Mouse (Mus musculus) spleen, postnatal 36 days (tissue): ENCODE results near the gene Creb5.

Experiments used
- DNase-seq, 2 experiments: peaks; one replicate each; pipeline ENCODE4 v3.0.0; 2022; ENCODE audit warnings: low spot score in 2 of 2, mixed read lengths in 1 of 2

Creb5 gene

DNA sequence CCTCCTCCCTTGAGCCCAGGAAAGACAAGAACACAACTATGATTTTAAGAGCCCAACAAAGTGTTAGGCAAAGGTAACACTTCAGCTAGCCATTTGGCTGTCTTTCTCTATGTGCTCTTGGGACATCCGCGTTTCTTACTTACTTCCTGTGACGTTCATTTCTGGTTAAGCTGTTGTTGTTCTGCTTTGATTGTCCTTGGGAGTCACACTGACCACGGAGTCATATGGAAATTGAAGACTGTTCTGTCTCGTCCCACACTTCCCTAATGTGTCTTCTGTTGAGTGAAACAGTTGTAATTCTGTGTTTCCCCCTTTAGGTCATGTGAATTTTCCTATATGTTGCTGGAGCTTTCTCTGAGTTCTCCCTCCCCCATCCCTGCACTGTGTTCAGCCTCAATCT is 305.2 kb downstream of the Creb5 start:
- no peak for DNase-seq

DNA sequence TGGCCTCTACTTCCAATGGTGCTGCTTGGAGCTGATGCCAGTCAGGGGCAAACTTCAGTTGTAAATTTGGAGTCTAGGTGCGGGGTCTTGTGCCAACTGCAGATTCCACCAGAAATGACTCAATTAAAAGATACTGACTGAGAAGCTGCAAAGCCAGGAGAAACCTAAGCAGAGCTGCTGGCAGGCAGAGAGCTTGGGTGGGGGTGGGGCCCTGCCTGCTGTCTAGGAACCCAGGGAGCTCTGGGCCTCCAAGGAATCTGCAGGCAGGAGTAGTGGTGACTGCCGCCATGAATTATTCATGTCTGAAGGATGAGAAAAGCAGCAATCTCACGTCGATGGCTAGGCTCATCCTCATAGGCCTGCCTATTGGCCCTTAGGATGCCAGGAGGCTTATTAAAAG is 306.5 kb downstream of the Creb5 start:
- DNase-seq, result no peak

DNA sequence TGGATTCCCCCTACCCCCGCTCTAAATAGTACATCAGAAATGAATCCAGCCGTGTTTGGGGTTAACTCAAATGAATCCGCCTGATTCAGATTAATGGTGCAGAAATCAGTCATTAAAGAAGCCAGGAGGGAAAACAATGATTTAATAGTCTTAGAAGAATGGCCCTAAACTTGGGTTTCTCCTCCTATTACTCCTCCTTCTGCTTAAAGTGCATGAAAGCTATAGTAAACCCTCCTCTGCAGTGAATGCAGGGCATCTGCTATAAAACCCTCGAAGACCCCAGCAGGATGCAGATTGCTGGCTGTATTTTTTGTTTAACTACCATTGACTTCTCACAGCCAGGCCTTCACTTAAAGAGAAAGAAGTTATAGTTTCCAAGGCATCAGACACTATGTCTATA is 307.2 kb downstream of the Creb5 start:
- DNase-seq, result no peak

DNA sequence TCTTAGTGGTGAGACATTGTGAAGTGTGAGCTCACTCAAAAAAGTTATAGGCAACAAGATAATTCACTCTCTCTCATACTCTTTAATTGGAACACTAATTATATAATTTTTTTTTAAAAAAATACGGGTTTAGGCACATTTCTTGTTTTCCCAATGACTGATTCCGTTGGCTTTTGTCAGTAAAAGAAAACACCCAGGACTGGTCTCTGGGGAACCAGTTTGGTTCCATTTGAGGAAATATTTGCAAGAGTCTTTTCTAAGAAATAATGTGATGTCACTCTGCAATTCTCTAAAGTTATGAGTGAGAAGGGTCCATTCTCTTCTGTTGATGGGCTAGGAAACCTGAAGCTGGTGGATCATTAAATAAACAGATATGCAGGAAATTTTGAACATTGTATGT is 309.3 kb downstream of the Creb5 start:
- no peak for DNase-seq

DNA sequence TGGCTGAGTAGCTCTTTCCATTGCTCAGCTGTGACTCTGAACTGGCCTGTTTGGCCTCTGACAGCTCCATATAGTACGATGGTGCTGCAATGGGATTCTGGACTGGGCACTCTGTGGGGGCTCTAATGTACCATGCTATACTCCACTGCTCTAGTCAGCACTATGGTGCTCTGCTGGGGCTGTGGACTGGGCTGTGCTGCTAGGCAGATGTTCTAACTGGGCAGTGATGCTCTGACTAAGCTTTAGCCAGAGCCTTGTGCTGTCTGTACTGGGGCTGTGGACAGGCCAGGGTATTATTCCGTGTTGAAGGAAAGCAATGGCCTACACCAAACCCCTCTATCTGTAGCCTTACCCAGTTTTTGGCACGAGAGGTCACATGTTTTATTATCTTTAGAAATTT is 316.0 kb downstream of the Creb5 start:
- DNase-seq, result no peak

DNA sequence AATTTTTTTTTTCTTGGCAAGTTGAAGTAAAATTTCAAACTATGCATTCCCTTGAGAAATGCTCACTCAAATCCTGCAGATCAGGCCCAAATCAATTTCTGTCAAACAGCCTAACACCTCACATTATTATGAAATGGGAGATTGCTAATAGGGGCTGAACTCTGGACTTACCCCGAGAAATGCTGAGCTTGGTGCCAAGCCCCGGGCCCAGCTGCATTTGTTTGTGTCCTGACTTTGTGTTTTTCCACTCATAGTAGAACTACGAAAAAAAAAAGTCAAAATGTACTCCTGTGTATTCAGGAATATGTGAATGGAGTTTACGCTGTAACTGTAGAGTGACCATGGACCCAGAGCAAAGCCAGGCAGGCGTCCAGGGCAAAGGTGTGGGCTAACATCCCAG is 316.6 kb downstream of the Creb5 start:
- DNase-seq, result no peak

DNA sequence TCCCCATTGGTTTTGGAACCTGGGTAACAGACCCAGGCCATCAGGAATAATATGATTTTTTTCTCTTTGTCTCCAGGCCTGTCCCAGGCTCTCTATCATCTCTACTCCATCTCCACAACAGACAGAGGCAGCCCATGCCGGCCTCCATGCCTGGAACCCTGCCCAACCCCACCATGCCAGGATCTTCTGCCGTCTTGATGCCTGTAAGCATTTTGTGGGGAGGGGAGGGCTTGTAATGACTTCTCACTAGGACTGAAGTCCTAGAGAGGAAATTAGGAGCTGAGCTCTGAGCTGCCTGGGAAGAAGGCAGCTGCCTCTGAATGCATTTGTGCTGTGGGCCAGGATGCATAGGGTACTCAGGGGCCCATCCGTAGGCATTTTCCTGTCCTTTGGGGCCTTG is 317.3 kb downstream of the Creb5 start:
- DNase-seq, result no peak

DNA sequence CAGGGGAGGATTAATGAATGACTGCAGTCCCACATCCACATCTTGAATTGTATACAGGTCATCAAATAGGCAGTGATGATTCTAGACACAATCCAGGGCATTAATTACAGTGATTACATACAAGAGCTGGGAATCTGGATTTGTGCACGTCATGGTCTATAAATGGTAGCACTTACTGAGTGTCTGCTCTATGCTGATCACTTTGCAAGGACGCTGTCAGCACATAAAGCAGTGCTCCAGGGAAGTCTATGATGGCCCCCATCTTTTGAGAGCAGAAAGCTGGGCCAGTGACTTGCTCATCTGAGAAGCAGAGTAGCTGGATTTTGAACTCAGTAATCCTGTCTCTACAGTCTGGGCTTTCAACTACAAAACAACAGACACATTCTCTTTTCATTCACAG is 318.1 kb downstream of the Creb5 start:
- no peak for DNase-seq

DNA sequence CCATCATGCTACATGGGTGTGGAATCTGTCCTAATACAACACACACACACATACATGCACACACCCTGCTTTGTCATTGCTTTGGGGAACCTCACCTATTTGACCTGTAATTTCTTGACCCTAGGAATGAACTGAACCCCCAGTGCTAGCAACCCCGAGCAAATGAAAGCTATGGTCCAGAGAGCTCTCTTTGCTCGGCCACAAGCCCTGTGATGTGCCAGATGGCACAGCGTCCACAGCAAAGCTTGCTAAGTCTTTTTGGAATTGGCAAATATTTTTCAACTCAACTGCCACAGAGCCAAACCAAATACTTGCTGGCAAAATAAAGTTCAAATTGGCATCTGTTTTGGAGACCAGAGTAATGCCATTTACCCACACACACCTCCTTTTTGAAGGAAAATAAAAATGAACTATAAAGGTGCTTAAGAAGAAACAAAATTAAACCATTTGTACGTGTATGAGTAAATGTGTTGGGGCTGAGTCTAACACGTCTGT is 324.4 kb downstream of the Creb5 start:
- DNase-seq, result no peak

DNA sequence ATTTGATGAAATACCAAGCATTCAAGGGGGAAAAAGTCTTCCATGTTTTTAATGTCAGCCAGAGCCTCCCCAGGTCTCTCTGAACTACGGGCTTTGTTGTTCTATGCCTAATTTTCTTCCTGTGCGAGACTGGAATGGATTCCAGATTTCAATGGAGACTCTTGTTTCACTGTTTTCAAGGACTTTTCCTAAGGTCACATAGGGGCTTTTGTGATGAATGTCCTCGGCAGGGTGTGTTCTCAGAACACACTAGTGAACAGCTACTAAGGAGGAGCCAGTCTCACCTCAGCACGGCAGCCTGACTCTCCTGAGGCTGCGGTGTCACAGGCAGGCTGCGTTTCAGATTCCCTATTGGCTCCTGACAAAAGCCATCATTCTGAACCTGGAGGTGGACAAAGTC is 325.6 kb downstream of the Creb5 start:
- DNase-seq, result no peak

DNA sequence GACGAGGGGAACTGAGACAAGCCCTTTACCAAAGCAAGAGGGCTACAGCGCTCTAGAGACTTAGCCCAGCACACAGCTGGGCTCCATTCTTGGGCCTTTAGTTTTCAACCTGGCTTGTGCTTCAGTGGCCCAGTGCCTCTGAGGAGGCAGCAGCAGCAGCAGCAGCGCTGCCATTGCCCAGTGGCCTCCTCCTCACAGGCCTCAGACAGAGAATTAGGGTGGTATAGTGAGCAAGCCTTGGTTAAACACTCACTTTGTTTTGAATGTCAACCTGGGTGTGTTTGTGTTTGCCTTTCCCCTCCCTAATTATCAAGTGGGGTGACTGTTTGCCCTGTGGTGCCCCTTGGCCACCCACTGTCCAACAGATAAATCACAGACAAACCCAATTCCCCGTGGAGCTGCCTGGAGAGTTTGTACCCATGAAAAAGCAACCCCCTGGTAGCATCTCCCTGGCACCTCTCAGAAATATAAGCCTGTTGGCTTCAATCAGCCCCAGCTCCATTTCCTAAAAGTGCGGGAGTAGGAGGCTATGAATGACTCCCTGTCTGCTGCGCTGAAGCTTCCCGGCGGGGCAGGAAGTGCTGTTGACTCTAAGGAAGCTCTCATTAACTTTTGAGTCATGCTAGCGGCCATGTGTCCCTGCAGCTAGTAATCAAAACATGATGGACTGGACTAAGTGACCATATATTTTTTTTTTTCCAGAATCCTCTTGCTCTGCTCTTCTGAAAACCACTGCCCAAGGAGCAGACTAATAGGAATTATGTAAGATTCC is 328.6 kb downstream of the Creb5 start:
- DNase-seq, result no peak

DNA sequence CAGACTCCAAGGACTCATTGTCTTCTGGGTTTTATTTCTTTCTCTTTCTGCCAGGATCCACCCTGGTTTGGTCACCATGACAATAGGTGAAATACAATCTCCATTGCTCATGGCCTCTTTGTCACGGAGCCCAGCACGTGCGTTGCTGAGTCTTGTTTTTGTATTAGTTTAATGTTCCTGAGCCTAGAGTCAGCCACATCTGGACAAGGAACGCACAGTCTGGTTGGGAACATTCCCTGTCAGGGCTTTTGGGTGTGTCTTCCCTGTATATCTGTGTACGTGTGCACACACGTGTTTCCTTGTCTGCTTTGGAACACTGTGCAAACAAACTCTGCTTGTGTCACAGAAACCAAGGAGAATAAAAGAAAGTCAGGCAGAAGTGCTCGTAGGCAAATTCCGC is 331.1 kb downstream of the Creb5 start:
- no peak for DNase-seq

DNA sequence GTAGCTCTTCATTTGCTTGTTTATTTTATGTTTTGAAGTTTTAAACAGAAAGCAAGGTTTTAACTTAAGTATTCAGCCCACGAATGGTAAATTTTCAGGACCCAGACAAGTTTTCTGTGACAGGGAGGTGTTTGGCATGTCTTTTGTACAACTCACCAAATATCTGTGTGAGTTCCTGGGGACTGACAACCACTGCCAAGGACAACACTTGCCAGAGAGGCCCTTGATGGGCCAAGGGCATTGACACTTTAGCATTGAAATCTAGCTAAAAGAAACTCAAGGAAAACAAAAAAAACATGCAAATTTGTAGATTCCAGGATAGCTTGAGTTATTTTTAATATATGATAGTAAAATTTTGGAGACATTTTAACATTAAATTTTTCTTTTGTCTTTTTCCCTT is 332.6 kb downstream of the Creb5 start:
- no peak for DNase-seq

DNA sequence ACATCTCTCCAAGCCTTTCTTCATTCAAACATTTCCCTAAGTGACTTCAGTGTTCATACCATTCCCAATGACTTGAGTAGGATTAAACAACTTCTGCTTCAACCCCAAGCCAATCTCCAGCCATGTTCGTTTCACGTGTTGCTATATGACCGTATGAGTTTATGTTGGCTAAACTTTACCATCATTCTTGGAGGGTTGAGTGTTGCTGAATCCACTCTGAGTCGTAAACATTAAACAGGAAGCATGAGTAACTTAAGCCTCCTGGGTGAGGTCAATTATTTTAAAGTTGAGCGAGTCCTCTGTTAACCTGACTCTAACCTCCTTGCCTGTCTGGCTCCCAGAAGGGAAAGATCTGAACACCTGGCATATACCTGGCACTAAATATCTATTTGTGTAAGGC is 334.2 kb downstream of the Creb5 start:
- DNase-seq, result no peak

DNA sequence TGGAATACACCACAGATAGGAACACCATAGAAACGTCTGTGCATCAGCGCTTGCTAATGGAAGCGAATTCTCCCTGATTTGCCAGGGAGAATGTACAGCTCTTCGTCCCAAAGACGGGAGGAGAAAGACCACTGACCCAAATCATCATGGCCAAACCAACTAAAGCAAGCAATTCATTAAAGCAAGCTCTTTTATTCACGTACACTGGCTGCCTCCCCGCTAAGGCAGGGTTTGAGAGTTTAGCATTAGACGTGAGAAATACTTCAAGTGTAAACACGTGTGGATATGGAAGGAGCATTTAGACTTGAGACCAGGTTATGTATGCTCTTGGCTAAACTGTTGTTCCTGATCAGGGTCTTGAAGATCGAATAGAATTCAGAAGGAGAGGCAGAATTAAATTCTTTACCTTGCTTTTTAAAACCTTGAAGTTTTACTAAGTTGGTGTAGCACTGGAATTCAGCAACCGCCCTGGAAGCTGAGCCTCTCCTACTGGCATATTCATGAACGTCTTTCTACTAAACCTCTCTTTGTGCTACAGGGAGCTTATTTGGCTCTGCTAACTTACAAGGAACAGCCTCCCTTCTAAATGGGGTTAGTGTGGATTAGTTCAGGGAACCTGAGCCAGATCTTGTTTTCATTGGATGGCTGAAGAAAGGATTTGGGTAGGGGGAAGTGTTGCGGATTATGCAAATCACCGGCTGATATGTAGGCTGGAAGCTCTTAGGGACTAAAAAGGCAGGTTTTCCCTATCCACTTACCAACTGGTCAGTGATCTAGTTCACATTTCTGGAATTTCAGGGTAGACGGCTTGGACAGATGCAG is 337.6 kb downstream of the Creb5 start:
- DNase-seq, result no peak

DNA sequence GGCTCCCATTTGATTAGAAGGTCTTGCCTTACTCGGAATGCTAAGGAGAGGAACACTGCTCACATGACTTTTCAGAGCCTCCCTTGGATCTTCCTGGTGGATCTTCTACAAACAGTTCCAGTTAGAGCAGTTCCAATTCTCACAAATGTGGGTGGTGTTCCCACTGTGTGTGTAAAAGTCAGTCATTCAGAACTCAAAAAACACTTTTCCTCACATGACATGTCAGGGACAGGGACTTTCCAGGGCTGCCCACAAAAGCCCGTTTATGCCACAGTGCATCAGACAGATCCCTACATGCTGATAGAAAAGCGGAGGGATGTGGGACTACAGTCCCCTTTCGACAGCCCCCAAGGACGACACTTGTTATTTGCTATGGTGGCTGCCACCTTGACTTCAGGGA is 339.0 kb downstream of the Creb5 start:
- no peak for DNase-seq

DNA sequence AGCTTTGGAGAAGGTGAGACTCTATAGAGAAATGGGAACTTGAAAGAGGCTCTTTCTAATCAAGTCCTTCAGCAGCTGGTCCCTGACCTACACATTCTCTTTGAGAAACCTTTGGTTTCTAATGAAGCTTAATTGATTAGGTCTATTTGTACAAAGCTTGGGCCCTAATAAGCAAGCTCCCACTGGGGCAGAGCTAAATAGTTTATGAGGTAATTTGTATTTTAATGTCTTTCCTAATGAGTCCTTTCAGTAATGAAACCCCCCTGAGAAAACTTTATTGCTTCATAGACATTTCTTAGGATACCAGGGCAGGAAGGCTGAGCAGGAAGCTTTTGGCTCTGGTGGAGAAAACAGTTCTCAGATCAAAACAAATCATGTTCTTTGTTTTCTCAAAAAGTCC is 341.6 kb downstream of the Creb5 start:
- DNase-seq, result no peak

DNA sequence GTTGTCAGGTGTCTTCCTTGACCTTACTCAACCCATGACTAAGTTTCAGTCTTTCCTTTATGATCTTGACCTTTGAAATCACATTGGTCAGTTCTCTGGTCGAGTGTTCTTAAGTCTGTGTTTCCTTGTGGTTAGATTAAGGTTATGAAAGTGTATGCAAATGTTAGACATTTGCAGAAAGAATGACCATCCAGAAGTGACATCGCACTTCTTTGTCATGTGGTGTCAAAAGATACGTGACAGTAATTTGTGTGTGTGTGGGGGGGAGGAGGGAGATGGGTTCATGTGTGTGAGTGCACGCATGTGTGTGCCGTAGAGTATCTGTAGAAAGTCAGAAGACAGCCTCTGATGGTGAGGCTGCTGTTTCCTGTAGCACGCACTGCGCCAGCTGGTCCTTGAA is 348.4 kb downstream of the Creb5 start:
- no peak for DNase-seq

DNA sequence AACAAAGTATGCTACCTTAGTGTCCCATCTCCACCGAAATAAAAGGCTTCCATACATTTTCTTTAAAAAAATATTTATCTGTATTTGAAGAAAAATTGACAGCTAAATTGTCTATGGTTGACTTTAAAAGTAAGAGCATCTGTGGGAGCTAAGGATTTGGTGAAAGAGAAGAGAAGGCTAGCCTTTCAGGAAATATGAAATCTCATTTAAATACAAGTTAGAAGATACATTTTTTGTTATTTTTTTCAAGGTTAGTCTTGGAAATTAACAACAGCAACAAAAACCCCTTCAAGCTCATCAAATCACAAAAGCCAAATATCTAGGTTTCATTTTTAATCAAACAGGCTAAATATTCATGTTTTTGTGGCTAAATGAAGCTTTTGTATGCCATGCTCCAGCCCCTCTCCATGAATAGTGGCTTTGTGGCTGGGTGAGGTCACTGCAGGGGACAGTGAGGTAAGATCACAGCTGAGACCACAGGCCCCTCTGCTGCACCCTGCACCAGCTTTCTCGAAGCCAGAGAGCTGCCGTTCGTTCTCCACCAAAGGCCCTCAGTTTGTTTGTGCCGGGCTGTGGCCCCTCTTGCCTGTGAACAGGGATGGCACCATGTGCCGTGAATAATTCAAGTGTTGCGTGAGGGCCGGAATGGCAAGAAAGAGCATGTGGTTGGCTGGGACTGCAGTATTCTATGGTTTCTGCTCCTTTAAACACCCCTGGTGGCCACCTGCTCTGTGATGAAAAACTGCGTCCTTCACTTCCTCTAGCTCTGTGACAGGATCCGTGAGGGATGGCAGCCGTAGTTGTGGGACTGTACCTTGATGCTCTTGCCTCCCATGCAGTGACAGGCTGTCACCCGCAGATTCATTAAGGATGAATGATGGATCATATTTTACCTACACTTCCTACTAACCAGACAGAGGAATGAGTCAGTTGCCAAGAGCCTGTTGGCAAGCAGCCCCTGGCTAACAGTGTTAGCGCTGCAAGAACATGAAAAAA is 350.6 kb downstream of the Creb5 start:
- DNase-seq, result no peak

DNA sequence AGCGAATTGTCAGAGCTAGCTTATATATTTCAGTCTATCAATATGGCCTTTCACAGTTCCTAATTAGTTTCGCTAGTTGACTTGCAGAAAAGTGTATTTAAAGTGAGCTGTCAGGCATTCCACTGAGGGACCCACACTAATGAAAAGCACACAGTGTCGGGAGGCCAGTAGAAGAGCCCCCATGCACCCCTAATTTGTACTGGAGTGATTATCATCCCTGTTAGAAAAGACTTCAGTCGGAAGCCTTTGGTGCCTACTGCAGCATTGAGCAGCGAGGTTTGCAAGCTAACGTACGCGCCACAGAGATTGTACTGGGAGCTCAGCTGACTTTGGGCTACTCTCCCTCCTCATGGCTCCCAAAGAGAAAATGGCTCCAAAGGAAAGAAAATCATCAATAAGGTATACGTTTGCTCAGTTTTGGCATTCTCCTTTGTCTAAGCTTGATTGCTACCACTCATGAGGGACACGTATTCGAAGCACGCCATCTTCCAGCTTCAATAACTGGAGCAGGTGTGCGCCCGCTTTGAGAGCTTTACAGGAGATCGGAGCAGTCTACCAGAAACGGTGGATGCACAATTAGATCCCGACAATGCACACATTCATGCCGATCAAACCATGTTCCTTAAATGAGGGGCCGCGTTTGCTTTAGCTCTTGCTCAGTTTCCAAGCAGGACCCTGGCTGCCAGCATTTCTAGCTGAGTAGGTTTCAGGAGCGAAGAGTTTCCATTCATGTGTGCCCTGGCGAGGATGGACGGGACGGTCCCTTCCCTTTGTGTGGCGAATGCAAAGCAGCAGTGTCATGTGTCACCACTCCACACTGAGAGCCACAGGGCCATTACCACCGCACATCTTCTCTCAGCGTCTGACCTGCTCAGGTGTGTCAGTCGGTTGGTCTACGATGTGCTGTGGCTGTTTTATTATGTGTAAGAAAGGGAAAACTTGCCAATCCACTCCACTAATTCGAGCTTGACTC is 354.8 kb downstream of the Creb5 start:
- DNase-seq, result no peak
